Mouse (Mus musculus): ENCODE data around the gene Gm20489.

Gene Gm20489

DNA sequence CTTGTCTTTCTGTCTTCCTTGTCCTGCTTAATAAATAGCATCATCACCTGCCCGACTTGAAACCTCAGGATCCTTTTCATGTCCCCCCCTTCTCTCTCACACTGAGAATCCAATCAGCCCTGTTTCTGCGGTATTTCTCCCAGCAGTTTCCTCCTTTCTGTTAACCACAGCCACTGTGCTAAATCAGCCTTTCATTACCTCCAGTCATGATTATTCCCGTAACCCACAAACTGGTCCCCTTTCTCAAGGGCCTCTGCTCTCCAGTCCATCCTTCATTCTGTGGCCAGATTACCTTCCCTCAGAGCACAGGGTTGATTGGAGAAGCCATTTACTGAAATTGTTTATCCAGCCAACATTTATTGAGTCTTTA, at the start of gene Gm20489:
Gene Gm20489, minus strand, starts transcription at position 269 of the 370 bp plus-strand sequence.
- DNase-seq (ENCODE audit: low spot score), result no peak

DNA sequence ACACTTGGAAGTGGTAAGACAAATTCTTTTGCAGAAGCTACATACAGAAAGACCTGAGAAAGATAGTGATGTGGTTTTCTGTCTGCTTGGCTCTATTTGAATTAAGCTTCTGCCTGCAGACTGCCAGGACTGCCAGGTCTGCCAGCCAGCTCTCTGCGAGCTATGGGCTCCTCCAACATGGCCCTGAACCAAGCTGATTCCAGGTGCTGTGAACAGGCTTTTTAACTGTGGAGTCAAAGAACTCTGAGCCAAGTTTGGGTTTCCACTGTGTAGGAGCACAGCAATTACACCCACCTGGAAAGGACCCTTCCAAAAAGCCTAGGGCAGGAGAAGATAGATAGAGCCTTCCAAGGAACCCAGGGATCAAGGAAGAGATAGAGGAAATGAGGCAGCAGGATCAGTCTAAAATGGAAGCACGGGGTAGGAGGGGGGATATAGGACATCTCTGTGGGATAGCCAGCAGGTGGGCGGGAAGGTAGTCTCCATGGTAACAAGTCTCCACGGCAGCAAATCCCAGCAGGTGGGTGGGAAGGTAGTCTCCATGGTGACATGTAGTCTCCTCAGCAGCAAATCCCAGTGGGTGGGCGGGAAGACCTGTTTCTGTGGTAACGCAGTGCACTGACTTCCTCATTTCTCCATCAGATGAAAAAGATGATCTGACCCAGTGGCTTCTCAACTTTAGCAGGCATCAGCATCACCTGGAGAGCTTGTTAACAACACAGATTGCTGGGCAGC, 45.0 kb upstream of the Gm20489 start:
- DNase-seq (ENCODE audit: low spot score), result no peak

DNA sequence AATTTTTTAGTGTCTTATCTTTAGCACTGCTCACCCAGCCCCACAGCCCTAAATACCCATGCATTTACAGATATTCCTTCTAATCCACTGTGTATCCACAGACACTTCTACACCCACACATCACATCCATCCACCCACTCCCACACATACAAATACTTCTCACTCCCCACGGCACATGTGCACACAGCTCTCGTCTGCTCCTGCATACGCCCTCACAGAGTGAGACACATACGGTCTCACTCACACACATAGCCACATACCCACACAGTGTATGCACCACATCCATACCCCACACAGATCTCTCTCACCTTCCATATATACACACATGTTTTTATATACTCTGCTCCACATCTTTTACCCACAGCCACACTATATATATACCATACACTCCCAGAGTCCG, 40.5 kb upstream of the Gm20489 start:
- no peak for DNase-seq (ENCODE audit: low spot score)

DNA sequence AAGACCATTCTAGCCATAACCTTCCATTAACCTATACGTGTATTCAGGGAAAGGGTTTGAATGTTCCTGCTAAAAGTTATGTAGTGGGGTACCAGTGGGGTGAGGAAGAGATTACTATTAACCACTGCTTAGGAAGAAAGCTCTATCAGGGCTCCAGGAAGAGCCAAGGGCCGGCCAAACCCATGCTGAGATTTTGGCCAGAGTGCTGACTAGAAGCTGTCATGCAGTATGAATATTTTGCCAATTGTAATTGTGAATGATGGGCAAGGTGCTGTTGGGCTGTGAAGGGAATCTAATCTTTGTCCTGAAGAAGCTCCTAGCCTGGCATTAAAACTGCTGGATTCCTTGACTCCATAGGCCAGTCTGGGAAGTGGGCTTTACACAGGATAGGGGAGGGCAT, 35.8 kb upstream of the Gm20489 start:
- no peak for DNase-seq (ENCODE audit: low spot score)

DNA sequence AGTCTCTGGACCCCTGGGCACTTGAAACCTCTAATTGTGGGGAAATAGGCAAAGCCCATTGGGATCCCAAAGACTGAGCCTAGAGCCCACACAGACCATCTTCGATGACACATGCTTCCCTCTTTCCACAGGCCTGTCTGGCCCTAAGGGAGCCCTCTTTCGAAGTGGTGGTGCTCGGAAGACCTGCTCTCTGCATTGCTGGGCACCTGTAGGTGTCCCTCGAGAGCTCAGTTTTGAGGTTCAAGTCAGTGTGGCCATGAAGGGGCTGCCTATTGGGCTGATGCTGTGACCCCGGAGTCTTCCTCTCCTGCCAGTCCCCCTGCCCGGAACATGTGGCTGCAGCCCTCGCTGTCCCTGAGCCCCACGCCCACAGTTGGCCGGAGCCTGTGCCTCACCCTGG, 32.8 kb upstream of the Gm20489 start:
- no peak for DNase-seq (ENCODE audit: low spot score)

GRCm38 (mm10) chrX:101300427-101301030, 31.7 kb upstream of the Gm20489 start:
- no peak for DNase-seq (ENCODE audit: low spot score)

- no peak for DNase-seq (ENCODE audit: low spot score)
Observed at GRCm38 (mm10) chrX:101299473-101300426, 30.9 kb upstream of the Gm20489 start.

- no peak for DNase-seq (ENCODE audit: low spot score)
Observed at GRCm38 (mm10) chrX:101299055-101299454, 30.2 kb upstream of the Gm20489 start, which contains the start of gene Nlgn3. Gene Nlgn3 (plus strand): TSS chrX:101299168.

DNA sequence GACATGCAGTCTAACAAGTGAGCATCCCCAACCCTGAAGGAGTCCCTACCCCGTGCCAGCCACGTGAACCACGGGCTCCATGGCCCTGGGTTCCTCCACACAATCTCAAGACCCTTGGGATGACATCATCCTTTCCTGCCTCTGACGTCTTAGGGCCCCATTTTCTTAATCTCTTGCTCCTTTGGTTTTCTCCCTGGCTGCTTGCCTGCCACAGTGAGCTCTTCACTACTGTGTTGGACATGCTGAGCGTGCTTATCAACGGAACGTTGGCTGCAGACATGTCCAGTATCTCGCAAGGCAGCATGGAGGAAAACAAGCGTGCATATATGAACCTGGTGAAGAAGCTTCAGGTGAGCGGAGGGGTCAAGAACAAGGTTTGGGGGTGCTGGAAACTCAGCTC, 21.3 kb upstream of the Gm20489 start:
- DNase-seq (ENCODE audit: low spot score), result no peak

- no peak for DNase-seq (ENCODE audit: low spot score)
Observed at GRCm38 (mm10) chrX:101289037-101289436, 20.2 kb upstream of the Gm20489 start.

DNA sequence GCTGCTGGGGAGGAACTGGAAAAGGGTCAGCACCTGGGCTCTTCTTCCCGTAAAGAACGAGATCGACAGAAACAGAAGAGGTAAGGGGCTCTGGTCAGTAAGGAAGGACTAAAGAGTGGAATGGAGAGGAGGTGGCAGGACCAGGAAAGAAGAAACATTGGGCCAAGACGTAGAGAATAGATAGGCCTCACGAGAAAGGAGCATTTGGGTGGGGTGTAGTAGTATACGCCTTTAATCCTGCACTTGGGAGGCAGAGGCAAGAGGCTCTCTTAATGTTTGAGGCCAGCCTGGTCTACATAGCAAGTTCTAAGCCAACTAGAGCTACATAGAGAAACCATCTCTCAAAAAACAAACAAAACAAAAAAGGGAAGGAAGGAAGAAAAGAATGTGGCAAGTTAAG, 19.6 kb upstream of the Gm20489 start:
- DNase-seq (ENCODE audit: low spot score), result no peak

DNA sequence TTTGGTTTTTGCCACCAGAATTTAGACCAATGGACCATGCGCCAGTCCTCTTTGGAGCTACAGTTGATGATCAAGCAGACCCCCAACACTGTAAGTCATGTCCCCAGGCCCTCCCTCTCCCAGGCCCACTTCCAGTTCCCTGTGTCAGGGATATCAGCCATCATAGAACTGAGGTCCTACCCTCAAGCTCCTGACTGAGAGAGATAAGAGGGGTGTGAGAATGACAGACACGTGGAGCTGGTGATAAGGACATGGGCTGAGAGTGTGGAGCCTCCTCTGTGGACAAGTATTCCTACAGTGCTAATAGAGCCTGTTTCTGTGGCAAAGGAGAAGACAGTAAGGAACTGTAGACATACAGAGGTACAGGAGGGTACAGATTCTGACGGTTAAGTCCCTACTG, 18.7 kb upstream of the Gm20489 start:
- DNase-seq (ENCODE audit: low spot score), result no peak

- DNase-seq (ENCODE audit: low spot score), result no peak
Observed at GRCm38 (mm10) chrX:101285953-101286670, 17.3 kb upstream of the Gm20489 start.

DNA sequence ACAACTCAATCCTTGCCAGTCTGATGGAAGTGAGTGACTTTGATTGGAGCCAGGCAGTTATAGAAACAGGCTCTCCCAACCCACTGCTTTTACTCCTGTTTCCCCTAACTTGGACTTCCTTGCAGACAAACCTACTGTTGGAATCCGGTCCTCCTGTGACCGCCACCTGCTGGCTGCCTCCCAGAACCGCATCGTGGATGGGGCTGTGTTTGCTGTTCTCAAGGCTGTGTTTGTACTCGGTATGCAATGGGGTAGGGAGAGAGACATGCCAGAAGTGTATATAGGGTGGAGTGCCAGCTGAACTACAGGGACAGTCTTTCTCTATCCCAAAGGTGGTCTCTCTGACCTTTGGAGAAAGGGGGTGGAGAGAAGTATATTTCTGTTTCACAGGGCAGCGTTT, 16.7 kb upstream of the Gm20489 start:
- peak; percentile 70 for DNase-seq (ENCODE audit: low spot score)

DNA sequence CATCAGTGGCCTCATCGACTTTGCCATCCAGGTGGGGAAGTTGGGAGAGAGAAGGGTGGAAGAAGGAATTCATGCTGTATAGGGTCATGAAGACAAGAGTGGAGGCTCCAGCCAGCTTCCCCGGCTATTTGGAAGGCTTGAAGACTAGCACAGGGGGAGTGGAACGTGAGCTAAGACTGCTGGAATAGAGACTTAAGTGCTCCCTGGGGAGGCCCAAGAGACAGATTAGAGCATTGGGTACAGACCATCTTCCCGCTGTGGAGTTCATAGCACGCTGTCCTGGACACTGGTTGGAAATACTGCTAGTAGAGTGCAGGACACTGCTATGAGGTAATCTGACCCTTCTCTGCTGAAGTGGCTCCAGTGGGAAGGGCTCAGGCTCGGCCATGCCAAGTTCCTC, 14.0 kb upstream of the Gm20489 start:
- no peak for DNase-seq (ENCODE audit: low spot score)

GRCm38 (mm10) chrX:101273875-101274738, 5.3 kb upstream of the Gm20489 start, which contains the start of gene Med12:
Gene Med12 (plus strand): TSS chrX:101274030.
- DNase-seq (ENCODE audit: low spot score), result peak; percentile 87

- DNase-seq (ENCODE audit: low spot score), result peak; percentile 41
Observed at GRCm38 (mm10) chrX:101273410-101273809, 4.6 kb upstream of the Gm20489 start.

DNA sequence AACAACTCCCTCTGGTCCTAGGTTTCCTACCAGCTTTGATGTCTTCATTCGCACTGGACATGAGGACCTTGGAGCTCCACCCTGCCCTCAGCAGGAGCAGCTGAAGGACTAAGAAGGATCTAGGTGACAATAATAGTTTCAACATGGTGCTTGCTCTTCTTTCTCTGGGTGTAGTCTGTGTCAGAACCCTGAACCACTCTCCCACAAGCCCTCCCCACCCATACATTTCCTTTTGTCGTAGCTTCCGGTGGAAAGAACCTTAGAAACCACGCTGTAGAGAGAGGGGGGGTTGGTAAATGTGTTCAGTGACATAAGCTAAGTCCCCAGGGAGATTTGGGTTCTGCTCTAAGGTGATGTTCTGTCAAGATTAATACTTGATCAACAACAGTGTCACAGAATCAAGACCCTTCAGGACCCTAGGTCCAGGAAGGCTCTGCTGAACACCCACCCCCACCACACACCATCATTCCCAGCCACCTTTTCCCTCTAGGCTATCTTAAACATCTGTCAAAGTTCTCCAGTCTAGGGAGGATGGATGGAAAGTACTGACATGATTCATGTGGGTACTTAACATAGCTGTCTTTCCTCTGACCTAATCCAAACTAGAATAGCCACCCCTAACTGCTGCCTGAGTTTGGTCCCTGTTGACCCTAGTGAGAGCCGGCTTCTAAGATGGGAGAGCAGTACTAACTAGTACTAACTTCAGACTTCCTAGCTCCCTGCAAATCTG, 633 bp downstream of the Gm20489 start, which contains the start of gene Il2rg:
Gene Il2rg, minus strand, starts transcription at position 231 of the 730 bp plus-strand sequence.
- DNase-seq (ENCODE audit: low spot score), result peak; percentile 86

DNA sequence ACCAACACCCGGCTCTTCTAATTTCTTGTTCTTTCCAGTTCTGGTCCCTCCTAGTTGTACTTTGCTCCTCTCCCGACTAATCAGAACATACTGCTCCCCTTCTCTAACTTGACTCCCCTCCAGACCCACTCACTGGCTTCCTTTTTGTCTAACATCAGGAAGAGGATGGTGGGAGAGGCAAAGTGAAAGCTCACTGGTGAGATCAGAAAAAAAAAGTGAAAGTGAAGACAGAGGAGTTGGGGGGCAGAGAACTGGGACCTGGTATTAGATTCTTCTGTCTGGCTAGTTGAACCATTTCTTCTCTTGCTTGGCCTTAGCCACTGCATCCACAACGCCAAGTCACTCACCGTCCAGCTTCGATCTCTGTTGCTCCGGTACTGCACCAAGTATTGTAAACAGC, 2.2 kb downstream of the Gm20489 start:
- no peak for DNase-seq (ENCODE audit: low spot score)

GRCm38 (mm10) chrX:101263892-101264291, 4.9 kb downstream of the Gm20489 start, which contains the start of gene Gm614:
Gene Gm614 (minus strand): TSS chrX:101263992.
- no peak for DNase-seq (ENCODE audit: low spot score)

Data from T-cell, adult 2 months (primary cell).